Mouse (Mus musculus): ENCODE results near the gene Tfpi.

Gene Tfpi

DNA sequence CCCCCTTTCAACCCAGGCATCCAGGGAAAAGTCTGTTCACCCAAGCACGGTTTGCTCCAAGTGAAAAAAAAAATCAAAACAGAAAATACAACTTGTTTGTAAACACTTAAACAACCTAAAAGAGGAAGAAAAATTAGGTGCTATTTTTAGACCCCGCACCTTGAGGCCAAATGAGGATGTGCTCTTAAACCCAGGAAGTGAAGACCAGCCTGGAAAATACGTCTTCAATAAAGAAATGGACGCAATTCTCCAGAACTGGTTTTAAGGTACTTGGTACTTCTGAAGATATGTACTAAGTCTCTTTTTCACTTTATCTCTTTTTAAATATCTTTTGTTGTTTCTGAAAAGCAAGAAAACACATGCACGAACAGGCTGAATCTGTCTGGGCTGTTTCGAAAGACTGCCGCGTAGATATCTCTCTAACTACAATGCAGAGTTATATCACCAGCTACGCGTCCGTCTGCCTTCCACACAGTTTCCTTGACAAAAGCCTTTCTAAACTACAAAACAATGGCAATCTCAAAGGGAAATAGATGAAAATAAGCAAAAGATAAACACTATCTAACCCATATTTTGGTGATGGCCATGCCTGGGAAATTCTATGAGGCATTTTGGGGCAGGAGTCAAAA lies 89.1 kb downstream of the Tfpi start:
- DNase-seq, result peak in 1 of 2 experiments; percentile 6

DNA sequence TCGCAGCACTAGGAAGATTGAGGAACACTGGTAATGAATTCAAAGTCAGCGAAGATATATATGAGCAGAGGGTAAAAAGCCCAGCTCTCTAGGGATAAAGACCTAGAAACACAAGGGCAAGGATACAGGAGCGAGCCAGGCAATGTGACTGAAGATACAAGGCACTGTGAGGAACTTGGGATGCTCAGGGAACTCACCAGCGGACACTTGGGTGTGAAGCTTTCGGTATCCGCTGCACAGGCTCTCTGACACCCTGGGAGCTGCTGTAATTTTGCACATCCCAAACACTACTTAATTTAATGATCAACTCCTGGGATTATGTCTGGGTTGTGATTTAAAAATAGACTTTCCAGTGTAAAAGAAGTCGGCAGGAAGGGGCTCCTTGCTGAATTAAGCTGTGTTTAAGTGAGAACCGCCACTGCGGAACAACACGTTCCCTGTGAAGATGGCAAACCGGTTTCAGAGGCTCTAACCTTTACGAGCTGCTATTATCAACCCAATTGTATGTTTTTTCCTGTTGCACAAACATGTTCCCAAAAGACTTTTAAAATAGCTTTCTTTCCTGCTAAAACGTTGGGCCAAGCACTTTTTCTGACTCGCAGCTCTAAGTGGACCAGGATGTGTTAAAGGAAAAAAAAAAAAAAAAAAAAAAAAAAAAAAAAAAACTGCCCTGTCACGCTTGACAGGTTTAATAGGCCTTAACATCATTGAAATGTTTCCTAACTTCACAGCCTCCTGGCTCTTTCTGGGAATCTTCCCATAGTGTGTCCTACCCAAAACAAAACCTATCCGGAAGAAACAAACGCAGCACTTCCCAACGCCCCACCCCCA lies 89.8 kb downstream of the Tfpi start:
- DNase-seq, result peak; percentile 21 to 45

DNA sequence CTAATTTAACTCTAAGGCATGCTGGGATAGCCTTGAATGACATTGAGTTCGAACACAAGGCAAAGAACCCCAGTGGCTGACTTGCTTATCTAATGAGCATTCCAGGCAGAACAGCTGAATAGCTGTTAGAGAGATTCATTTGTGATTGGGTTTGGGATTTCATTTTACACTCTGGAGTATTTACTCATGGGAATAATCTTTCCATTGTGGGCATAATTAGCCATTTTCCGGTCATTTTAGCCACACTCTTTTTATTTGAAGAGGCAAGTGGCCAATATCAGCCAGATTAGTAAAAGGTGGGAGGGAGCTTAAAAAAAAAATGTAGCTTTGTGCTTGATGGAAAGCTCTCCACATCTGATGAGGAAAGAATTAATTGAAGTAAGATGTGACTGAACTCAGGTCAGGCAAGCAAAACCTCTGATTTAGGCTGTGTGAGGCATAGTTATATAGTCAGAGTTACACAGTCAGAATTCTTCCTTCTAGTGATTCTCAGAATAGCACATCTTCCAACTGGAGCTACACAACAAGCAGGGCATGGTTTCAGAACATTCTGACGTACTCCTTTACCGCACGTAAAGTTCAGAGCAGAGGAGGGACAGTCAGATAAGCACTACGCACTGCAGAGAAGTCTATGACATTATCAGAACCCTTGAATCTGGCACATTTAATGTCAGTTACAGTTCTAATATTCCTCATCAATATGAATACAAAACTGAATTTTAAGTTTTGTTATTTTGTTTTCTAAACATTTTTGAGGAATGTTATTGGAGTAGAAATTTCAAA lies 91.5 kb downstream of the Tfpi start:
- no peak for DNase-seq

DNA sequence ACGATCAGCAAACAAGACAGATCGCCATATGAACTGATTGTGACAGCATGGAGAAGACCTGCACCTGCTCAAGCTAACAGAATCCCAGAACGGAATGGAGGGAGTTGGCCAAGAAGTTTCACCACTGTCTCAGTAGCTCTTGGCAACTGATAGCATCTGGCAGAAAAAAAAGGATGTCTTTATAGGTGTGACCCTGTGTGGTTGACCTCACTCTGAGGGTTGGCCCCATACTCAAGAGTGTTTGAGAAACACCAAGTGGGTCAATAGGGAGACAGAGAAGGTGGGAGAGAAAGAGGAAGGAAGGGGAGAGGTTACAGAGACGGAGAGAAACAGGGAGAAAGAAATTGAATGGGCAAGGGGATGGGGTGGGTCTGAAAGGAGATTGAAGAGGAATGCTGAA lies 92.7 kb downstream of the Tfpi start:
- no peak for DNase-seq
